Mouse (Mus musculus): ENCODE data around the gene Vcp. TPM values are rescaled to one million over a fixed set of nuclear protein-coding genes. Genes with fewer than 3 reads are reported as not detected.
"Not testable (repeated sequence)": the region's sequence is repeated elsewhere in the genome, so short reads cannot be mapped to it uniquely, and the experiment has no call there.

Vcp gene
- polyA plus RNA-seq (2016; fragmentation: Nextera tagmentation; extraction: Ambion mirVana), result 354 and 366 TPM in 2 replicates

DNA sequence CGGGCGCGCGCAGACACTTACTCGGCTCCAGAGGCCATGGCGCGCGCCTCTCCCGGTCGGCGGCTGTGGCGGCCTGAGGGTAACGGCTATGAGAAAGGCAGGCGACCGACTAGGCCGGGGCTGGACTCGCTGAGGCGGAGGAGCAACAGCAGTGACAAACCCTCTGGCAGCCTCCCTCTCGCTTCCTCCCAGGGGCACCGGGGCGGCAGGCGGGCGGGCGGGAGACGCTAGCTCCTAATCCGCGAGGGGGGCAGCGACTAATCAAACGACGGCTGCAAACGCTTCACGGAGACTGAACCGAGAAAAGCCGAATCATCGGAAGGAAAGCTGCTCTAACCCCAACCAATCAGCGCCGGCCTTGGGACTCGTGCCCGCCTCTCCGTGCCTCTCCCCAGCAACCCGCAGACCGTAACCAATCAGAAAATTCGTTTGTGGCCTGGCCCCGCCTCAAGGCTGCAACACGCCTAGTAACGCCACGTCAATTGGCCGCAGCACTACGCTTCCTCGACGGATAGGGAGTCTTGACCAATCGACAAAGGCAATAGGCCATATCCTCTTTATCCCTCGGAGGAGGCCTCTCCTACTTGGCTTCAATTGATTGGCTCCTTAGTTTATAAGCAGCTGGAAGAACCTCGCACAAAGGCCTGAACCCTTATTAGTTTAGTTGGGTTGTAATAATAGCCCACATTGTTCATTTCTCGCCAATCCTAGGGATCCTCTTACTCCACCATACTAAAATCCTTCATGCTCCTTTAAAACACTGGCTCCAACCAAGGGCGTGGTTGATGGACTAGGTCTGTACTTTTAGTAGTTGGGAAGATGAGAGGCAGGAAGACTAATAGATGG lies at the start of gene Vcp:
Gene Vcp, minus strand, starts transcription at position 367 of the 846 bp plus-strand sequence.
- peak within 1 kb of the TSS; percentile 98 for H3K9ac ChIP-seq
- H3K4me3 ChIP-seq, result peak within 1 kb of the TSS; percentile 76
- H3K36me3 ChIP-seq, result peaks cover 43% of the 10 kb centered on the region
- WGBS (ENCODE audit: insufficient replicate concordance), result 2% methylated on average over 54 of the region's 56 CpGs
- peak within 1 kb of the TSS; percentile 83 for H3K4me2 ChIP-seq
- peaks cover 37% of the 10 kb centered on the region for H3K4me1 ChIP-seq
- H3K27ac ChIP-seq, result peak within 1 kb of the TSS; percentile 100
- peak; percentile 96 for ATAC-seq
- not testable (repeated sequence) for H3K9me3 ChIP-seq (replicated peaks); H3K27me3 ChIP-seq (replicated peaks)

DNA sequence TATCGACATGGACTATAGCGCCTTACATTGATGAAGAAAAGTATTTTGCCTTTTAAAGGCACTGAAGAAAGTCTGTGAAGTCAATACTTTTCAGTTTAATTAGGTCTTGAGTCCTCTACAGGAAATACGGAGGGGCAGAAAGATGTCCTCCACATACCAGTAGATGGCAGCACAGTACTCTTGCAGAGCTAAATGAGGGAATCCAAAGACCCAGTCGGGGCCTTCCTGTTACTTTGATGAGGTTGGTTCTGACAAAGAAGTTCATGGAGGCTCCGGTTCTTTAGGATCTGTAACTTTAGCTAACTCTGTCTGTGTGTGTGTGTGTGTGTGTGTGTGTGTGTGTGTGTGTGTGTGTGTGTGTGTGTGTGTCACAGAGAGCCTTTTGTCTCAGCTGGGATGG lies 46.9 kb upstream of the Vcp start:
- WGBS (ENCODE audit: insufficient replicate concordance), result 9% methylated on average over 5 of the region's 5 CpGs
- Histone ChIP-seq H3K9ac (no peak overlapping the region), H3K27me3 (replicated peaks) (no peaks in the 10 kb centered on the region), H3K4me1 (peaks cover 34% of the 10 kb centered on the region), H3K9me3 (replicated peaks) (no peaks in the 10 kb centered on the region), H3K27ac (no peak overlapping the region), H3K4me3 (no peak overlapping the region), H3K36me3 (no peaks in the 10 kb centered on the region), H3K4me2 (no peak overlapping the region)
- ATAC-seq, result no peak

DNA sequence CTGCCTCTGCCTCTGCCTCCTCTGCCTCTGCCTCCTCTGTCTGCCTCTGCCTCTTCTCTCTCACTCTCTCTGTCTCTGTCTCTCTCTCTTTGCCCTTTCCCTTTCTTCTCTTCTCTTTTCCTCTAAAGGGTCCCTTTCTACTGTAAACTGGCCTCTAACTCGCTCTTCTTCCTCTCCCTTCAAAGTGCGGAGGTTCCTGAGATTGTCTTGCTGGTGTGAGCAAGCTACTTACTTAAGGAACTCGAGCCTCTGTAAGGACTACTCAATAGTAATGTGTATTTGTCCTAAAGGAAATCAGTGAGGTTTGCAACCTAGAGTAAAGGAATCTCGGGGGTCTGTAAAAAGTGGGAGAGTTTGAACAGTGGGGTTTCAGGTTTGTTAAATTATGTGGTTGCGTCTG lies 46.3 kb upstream of the Vcp start:
- Histone ChIP-seq H3K4me1 (peaks cover 34% of the 10 kb centered on the region), H3K9ac (0 out of 2 replicates have a peak overlapping the region, but pooled peaks have one; percentile 28), H3K4me2 (peak overlapping the region; percentile 83), H3K4me3 (no peak overlapping the region), H3K27ac (no peak overlapping the region), H3K27me3 (replicated peaks) (no peaks in the 10 kb centered on the region), H3K36me3 (no peaks in the 10 kb centered on the region), H3K9me3 (replicated peaks) (no peaks in the 10 kb centered on the region)
- 51% methylated on average over 5 of the region's 5 CpGs for WGBS (ENCODE audit: insufficient replicate concordance)
- ATAC-seq, result no peak

DNA sequence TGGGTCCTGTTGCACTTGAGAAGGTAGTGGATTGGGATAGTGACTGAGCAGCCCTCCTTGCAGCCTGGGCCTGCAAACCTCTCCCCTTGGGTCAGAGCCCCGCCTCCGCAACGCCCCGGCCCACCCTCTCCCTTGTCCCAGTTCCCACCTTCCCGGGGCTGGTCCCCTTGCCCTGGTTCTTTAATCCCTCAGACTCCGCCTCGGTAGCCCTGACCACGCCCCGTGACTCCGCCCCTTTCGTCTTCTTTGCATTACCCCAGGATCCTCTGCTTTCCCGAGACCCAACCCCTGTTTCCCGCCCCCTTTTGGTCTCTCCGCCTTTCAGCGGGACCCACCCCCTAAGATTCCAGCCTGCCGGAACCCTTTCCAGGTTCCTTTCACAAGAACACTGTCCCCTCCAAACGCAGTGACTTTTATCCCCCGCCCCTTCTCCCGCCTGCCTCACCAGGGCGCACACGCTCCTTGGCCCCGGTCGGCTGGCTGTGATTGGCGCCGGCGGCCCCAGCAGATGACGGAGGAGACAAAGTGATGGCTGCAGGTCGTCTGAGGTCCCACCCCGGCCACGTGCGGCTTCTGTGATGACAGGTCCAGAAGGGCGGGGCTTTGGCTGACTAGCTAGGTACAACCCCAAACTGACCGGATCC lies 45.5 kb upstream of the Vcp start, which contains the start of gene Fam214b:
Gene Fam214b, minus strand, starts transcription at position 562 of the 644 bp plus-strand sequence.
- ATAC-seq, result peak; percentile 88
- peak within 1 kb of the TSS; percentile 83 for H3K4me2 ChIP-seq
- peak within 1 kb of the TSS; percentile 60 for H3K4me3 ChIP-seq
- H3K36me3 ChIP-seq, result no peaks in the 10 kb centered on the region
- H3K9me3 ChIP-seq (replicated peaks), result no peaks in the 10 kb centered on the region
- peaks cover 40% of the 10 kb centered on the region for H3K4me1 ChIP-seq
- under 1% methylated on average over 33 of the region's 33 CpGs for WGBS (ENCODE audit: insufficient replicate concordance)
- H3K27me3 ChIP-seq (replicated peaks), result no peaks in the 10 kb centered on the region
- peak within 1 kb of the TSS; percentile 62 for H3K9ac ChIP-seq
- H3K27ac ChIP-seq, result 0 out of 2 replicates have a peak within 1 kb of the TSS, but pooled peaks have one; percentile 47

DNA sequence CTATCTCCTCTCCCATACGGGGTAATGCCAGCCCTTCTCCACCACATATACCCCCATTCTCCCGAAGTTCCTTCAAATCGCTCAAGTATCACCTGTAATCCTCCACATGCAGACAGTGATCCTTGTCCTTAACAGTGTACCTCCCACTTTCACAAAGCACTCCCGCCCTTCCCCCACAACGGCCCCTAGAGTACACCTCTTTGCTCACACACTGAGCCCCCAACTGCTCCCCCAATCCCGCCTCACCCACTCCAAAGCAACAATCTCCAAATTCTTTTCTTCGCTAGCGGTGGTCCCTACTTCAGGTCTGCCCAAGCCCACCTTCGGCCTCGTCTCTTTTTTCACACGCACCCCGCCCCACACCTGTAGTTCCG lies 45.0 kb upstream of the Vcp start:
- H3K27me3 ChIP-seq (replicated peaks), result no peaks in the 10 kb centered on the region
- H3K9me3 ChIP-seq (replicated peaks), result no peaks in the 10 kb centered on the region
- H3K4me1 ChIP-seq, result peaks cover 45% of the 10 kb centered on the region
- ATAC-seq, result no peak
- peak overlapping the region; percentile 60 for H3K4me3 ChIP-seq
- H3K27ac ChIP-seq, result 0 out of 2 replicates have a peak overlapping the region, but pooled peaks have one; percentile 23
- H3K9ac ChIP-seq, result peak overlapping the region; percentile 62
- no peaks in the 10 kb centered on the region for H3K36me3 ChIP-seq
- 9% methylated on average over 13 of the region's 13 CpGs for WGBS (ENCODE audit: insufficient replicate concordance)
- H3K4me2 ChIP-seq, result peak overlapping the region; percentile 83

DNA sequence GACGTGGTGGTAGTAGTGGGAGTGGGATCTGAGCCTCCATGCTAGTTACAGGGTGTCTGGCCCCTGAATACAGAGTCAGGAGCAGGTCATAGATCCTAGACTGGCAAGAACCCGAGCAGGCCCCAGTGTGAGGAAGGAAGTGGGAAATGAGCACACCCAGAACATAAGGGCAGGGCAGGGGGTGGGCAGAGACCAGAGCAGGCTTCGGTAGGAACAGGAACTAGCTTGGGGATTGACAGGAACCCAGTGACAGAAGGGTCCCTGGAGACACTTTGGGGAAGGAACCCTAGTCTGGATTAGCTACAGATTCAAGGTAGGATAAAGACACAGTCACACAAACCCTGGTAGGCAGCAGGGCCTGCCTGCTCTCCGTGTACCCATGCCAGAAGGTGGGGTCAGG lies 44.4 kb upstream of the Vcp start:
- WGBS (ENCODE audit: insufficient replicate concordance), result 14% methylated on average over 4 of the region's 4 CpGs
- H3K4me2 ChIP-seq, result peak overlapping the region; percentile 83
- H3K4me3 ChIP-seq, result peak overlapping the region; percentile 60; the same call in 1 of the 2 replicates
- H3K4me1 ChIP-seq, result peaks cover 48% of the 10 kb centered on the region
- peak overlapping the region; percentile 62; the same call in 1 of the 2 replicates for H3K9ac ChIP-seq
- no peaks in the 10 kb centered on the region for H3K36me3 ChIP-seq
- ATAC-seq, result no peak
- H3K9me3 ChIP-seq (replicated peaks), result no peaks in the 10 kb centered on the region
- H3K27ac ChIP-seq, result 0 out of 2 replicates have a peak overlapping the region, but pooled peaks have one; percentile 23
- no peaks in the 10 kb centered on the region for H3K27me3 ChIP-seq (replicated peaks)

DNA sequence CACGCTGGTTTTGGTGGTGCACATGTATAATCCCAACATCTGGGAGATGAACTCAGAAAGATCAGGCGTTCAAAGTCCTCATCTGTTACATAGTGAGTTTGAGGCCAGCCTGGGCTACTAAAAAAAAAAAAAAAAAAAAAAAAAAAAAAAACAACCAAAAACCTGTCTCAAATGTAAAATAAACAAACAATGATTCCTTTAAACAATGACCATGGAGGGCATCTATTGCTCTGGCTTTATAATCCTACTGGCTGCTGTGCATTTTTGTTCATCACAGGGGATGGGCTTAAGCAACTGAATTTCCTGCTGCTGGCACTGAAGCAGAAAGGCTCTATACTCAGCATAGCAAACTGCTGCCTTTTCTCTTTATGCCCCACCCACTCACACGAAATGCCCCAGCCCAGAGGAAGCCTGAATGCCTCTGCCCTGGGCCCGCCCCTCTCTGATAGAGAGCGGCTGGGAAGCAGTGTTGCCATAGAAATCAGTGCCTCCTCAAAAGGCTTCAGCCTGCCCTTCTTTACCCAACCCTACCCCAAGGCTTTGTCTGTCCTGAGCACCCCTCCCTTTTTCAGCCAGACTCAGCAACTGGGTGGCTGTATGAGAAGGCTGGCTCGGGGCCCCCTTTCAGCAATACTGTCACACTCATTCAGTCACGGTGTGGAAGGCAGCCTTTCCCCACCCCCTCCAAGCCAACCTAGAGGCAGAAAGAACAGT lies 43.5 kb upstream of the Vcp start:
- ATAC-seq, result no peak
- H3K9ac ChIP-seq, result no peak overlapping the region
- H3K27ac ChIP-seq, result no peak overlapping the region
- WGBS (ENCODE audit: insufficient replicate concordance), result 17% methylated on average over 7 of the region's 7 CpGs
- H3K9me3 ChIP-seq (replicated peaks), result no peaks in the 10 kb centered on the region
- H3K4me3 ChIP-seq, result no peak overlapping the region
- H3K4me2 ChIP-seq, result peak overlapping the region; percentile 83
- no peaks in the 10 kb centered on the region for H3K36me3 ChIP-seq
- H3K27me3 ChIP-seq (replicated peaks), result no peaks in the 10 kb centered on the region
- H3K4me1 ChIP-seq, result peaks cover 57% of the 10 kb centered on the region

DNA sequence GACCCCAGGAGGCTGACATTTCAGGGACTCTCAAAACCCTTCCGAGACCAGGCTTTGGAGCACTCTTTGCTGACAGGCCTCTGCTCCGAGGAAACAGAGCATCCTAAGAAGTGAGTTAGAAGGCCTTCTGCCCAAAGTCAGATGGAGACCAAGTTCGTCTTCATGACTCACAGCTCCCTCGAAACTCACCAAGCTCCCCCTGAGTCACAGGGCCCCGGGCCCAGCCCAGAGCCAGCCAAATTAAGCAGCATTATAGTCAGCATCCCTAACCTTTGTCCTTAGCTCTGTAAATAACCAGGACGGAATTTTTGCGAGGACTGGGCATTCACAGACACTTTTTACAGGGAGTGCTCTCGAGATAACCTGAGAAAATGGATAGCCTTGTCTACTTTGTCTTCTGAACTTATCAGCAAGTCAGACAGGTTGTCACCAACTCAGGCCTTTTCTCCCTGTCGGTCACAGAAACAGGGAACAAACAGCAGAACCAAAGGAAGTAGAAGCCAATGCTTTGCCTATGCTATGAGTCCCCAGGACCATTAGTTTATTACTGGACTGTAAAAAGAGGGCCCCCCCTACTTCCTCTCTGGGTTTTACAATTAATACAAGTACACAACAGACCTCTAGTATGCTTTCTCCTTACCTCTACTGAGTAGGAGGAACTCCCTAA lies 40.7 kb upstream of the Vcp start:
- WGBS (ENCODE audit: insufficient replicate concordance), result 62% methylated on average over 9 of the region's 9 CpGs
- peaks cover 74% of the 10 kb centered on the region for H3K4me1 ChIP-seq

DNA sequence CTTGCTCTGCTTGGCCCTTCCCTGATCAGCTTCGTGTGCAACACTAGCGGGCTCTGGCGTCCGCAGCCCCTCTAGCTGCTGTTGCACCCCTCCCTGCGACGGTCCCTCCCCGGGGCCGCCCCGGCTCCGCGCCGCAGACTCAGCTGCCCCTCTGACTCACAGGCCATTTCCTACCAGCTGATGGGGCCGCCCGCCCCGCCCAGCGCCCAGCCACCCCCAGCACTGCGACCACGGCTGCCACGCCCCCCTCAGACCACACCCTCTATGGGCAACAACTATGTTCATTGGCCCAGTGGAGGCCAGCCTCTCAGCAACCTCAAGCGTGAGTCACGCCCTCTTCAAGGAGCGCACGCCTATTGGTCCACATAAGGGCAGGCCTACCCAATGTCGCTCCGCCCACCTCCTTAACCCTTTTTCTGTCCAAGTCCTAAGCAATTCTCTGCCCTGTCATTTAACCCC lies 39.8 kb upstream of the Vcp start:
- Histone ChIP-seq H3K27ac (peak overlapping the region; percentile 95), H3K9ac (peak overlapping the region; percentile 92), H3K9me3 (replicated peaks) (no peaks in the 10 kb centered on the region), H3K4me2 (peak overlapping the region; percentile 93), H3K4me3 (peak overlapping the region; percentile 83), H3K36me3 (peaks cover 20% of the 10 kb centered on the region), H3K27me3 (replicated peaks) (no peaks in the 10 kb centered on the region), H3K4me1 (peaks cover 69% of the 10 kb centered on the region)
- peak; percentile 92 for ATAC-seq
- WGBS (ENCODE audit: insufficient replicate concordance), result 3% methylated on average over 24 of the region's 25 CpGs

More for the DNA sequence above, 40.7 kb upstream of the Vcp start:
- peak overlapping the region; percentile 18; the same call in 1 of the 2 replicates for H3K4me3 ChIP-seq
- no peaks in the 10 kb centered on the region for H3K27me3 ChIP-seq (replicated peaks)
- ATAC-seq, result no peak
- peaks cover 11% of the 10 kb centered on the region for H3K36me3 ChIP-seq
- H3K9me3 ChIP-seq (replicated peaks), result no peaks in the 10 kb centered on the region
- H3K9ac ChIP-seq, result no peak overlapping the region; the same call in 1 of the 2 replicates
- peak overlapping the region; percentile 53 for H3K27ac ChIP-seq
- peak overlapping the region; percentile 93; the same call in 1 of the 2 replicates for H3K4me2 ChIP-seq

DNA sequence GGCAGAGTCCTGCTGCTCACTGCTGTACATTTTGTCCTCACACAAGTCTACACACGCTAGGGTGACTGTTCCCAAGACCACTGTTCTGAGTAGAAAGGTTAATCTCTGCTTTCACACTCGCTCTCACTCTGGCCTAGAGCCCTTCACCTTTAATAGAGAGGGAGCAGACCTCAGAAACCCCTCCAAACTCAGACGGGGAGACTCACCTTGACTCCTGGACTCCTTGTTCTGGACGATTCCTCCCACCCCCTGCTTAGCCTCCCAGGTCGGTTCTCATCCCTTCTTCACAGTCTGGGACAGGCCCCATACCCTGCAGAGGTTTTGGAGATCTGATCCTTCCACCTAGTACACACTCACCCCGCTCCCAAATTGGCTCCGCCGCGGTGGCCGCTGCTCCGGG lies 39.3 kb upstream of the Vcp start:
- peak overlapping the region; percentile 92 for H3K9ac ChIP-seq
- peaks cover 63% of the 10 kb centered on the region for H3K4me1 ChIP-seq
- peak; percentile 16 for ATAC-seq
- H3K4me3 ChIP-seq, result peak overlapping the region; percentile 83
- H3K9me3 ChIP-seq (replicated peaks), result no peaks in the 10 kb centered on the region
- peak overlapping the region; percentile 93 for H3K4me2 ChIP-seq
- H3K27me3 ChIP-seq (replicated peaks), result no peaks in the 10 kb centered on the region
- peaks cover 25% of the 10 kb centered on the region for H3K36me3 ChIP-seq
- WGBS (ENCODE audit: insufficient replicate concordance), result 5% methylated on average over 11 of the region's 11 CpGs
- peak overlapping the region; percentile 95 for H3K27ac ChIP-seq
